Mouse (Mus musculus): ENCODE results near the gene Stat5b. TPM values are rescaled to one million over a fixed set of nuclear protein-coding genes. Genes with fewer than 3 reads are reported as not detected.

Gene Stat5b
- polyA plus RNA-seq, 1 experiment: 44.7 TPM

DNA sequence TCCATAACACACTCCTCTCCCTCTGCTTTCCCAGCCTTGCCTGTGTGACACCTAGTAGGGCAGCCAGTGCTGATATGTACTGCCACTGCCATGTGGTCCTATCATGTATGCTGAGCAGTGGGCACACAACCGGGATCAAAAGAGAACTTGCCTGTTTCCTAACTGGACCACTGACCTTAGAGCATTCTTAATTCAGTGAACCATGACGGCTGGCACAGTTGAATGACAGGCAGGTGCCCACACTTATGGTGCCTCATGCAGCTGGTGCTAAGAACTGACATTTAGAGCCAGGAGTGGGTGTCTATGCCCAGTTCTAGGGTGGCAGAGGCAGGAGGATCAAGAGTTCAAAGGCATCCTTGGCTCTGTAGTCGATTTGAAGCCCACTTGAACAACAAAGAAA, 25.2 kb upstream of the Stat5b start:
- TF ChIP-seq POLR2A (IDR thresholded peaks at IDR 0.05; ENCODE audit: borderline replicate concordance, extremely low read depth, low read depth, low read length) (no peak), CTCF (IDR thresholded peaks at IDR 0.05; ENCODE audit: insufficient read depth, low read length) (no peak)
- no peak overlapping the region for H3K4me3 ChIP-seq (replicated peaks; ENCODE audit: extremely low read depth, low read depth, low read length)
- no peaks in the 10 kb centered on the region for H3K4me1 ChIP-seq (ENCODE audit: control insufficient read depth, insufficient read depth, low read length)
- 75% methylated on average over 3 of the region's 3 CpGs for WGBS
- DNase-seq: no peak

GRCm38 (mm10) chr11:100870968-100871350, 20.4 kb upstream of the Stat5b start:
- no peak for DNase-seq

DNA sequence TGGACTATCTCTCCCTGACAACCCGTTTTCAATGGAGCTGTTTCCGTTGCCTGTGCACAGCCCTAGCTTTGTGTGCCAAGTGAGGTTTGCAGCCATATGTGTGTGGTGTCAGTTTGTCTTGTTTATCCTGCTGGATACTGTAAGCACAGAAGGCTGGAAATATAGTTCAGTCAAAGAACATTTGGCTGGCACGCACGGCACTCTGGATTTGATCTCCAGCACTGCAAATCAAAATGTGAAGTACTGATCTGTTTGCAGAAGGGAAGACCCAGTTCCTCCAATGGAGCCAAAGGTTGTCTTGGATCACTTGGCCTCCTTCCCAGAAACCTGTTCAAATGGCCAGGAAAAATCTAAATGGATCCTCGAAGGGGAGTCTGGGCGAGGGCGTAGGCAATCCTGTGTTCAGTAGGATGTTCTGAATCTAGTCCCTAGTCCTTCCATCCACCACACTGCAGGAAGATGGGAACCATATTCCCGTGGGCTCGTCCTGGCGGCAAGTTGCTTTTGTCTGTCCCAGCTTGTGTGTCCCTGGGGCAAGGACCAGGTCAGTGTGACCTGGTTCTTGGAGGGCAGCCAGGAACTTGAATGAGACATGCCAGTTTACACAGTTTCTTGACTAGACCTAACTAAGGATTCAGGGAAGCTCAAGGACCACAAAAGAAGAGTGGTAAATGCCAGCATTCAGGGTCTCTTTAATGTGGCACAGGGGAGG, 19.9 kb upstream of the Stat5b start:
- DNase-seq: no peak
- TF ChIP-seq POLR2A (IDR thresholded peaks at IDR 0.05; ENCODE audit: borderline replicate concordance, extremely low read depth, low read depth, low read length): no peak
- no peak for TF ChIP-seq CTCF (IDR thresholded peaks at IDR 0.05; ENCODE audit: insufficient read depth, low read length)
- no peak overlapping the region for H3K4me3 ChIP-seq (replicated peaks; ENCODE audit: extremely low read depth, low read depth, low read length)
- WGBS: 54% methylated on average over 10 of the region's 10 CpGs
- no peaks in the 10 kb centered on the region for H3K4me1 ChIP-seq (ENCODE audit: control insufficient read depth, insufficient read depth, low read length)

More at GRCm38 (mm10) chr11:100870968-100871350, 20.4 kb upstream of the Stat5b start:
- Histone ChIP-seq H3K4me3 (replicated peaks; ENCODE audit: extremely low read depth, low read depth, low read length) (no peak overlapping the region), H3K4me1 (ENCODE audit: control insufficient read depth, insufficient read depth, low read length) (no peaks in the 10 kb centered on the region)
- TF ChIP-seq CTCF (IDR thresholded peaks at IDR 0.05; ENCODE audit: insufficient read depth, low read length): no peak
- TF ChIP-seq POLR2A (IDR thresholded peaks at IDR 0.05; ENCODE audit: borderline replicate concordance, extremely low read depth, low read depth, low read length): no peak
- 57% methylated on average over 8 of the region's 8 CpGs for WGBS

GRCm38 (mm10) chr11:100865618-100866017, 15.1 kb upstream of the Stat5b start:
- H3K4me3 ChIP-seq (replicated peaks; ENCODE audit: extremely low read depth, low read depth, low read length): no peak overlapping the region
- WGBS: 72% methylated on average over 7 of the region's 7 CpGs
- TF ChIP-seq POLR2A (IDR thresholded peaks at IDR 0.05; ENCODE audit: borderline replicate concordance, extremely low read depth, low read depth, low read length) (no peak), CTCF (IDR thresholded peaks at IDR 0.05; ENCODE audit: insufficient read depth, low read length) (no peak)
- DNase-seq: no peak
- H3K4me1 ChIP-seq (ENCODE audit: control insufficient read depth, insufficient read depth, low read length): peaks cover 2% of the 10 kb centered on the region; the same call in 1 of the 2 replicates

DNA sequence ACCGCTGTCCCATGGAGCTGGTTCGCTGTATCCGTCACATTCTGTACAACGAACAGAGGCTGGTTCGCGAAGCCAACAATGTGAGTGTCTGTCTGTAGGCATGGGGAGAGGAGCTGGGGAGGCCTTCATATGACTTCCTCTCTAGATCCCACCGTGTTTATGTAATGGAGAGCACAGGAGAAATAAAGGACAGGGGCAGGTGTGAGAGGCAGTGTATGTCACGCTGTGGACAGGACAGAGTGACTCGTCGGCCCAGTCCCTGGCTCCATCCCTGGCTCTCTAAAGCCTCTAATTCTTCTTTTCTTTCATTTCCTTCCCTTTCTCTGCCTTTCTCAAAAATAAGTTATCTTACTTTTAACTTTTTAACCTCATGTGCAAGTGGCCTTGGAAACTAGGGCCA, 12.6 kb upstream of the Stat5b start:
- TF ChIP-seq CTCF (IDR thresholded peaks at IDR 0.05; ENCODE audit: insufficient read depth, low read length) (no peak), POLR2A (IDR thresholded peaks at IDR 0.05; ENCODE audit: borderline replicate concordance, extremely low read depth, low read depth, low read length) (no peak)
- 85% methylated on average over 10 of the region's 10 CpGs for WGBS
- Histone ChIP-seq H3K4me1 (ENCODE audit: control insufficient read depth, insufficient read depth, low read length) (peaks cover 5% of the 10 kb centered on the region; the same call in 1 of the 2 replicates), H3K4me3 (replicated peaks; ENCODE audit: extremely low read depth, low read depth, low read length) (no peak overlapping the region)
- DNase-seq: no peak

DNA sequence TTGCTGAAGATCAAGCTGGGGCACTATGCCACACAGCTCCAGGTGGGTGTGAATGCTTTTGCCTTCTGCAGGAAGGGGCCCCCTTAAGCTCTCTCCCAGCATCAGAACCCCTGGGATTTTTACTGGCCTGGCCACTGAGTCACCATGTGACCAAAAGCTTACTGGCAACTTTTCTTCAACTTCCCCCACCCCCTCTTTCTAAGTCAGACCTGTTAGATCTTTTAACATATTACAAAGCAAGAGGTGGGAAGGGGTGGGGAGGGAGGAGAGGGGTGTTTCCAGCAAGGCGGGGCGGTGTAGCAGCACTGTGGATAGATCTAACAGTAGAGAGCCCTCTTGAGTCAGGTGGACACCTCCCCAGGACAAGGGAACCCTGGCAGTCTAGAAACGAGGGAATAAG, 11.3 kb upstream of the Stat5b start:
- no peak overlapping the region for H3K4me3 ChIP-seq (replicated peaks; ENCODE audit: extremely low read depth, low read depth, low read length)
- H3K4me1 ChIP-seq (ENCODE audit: control insufficient read depth, insufficient read depth, low read length): peaks cover 5% of the 10 kb centered on the region; the same call in 1 of the 2 replicates
- 55% methylated on average over 3 of the region's 3 CpGs for WGBS
- no peak for DNase-seq
- TF ChIP-seq CTCF (IDR thresholded peaks at IDR 0.05; ENCODE audit: insufficient read depth, low read length) (no peak), POLR2A (IDR thresholded peaks at IDR 0.05; ENCODE audit: borderline replicate concordance, extremely low read depth, low read depth, low read length) (no peak)

DNA sequence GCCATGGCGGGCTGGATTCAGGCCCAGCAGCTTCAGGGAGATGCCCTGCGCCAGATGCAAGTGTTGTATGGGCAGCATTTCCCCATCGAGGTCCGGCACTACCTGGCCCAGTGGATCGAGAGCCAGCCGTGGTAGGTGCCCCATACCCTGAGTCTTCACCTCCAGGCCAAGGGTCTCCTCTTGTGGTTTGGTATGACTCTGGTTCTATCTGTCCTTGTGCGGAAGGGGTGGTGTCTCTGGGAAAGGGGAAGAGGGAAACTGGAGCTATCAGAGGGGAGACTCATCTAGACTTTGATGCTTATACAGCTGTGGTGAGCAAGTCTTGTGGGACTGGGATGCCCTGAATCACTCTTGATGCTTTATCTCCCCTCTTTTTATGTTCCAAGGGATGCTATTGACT, 10.8 kb upstream of the Stat5b start:
- H3K4me1 ChIP-seq (ENCODE audit: control insufficient read depth, insufficient read depth, low read length): peaks cover 5% of the 10 kb centered on the region; the same call in 1 of the 2 replicates
- 87% methylated on average over 7 of the region's 7 CpGs for WGBS
- TF ChIP-seq CTCF (IDR thresholded peaks at IDR 0.05; ENCODE audit: insufficient read depth, low read length): no peak
- no peak for TF ChIP-seq POLR2A (IDR thresholded peaks at IDR 0.05; ENCODE audit: borderline replicate concordance, extremely low read depth, low read depth, low read length)
- H3K4me3 ChIP-seq (replicated peaks; ENCODE audit: extremely low read depth, low read depth, low read length): no peak overlapping the region
- DNase-seq: no peak

- TF ChIP-seq CTCF (IDR thresholded peaks at IDR 0.05; ENCODE audit: insufficient read depth, low read length): no peak
- peak; percentile 45; the same call in 1 of the 2 replicates for TF ChIP-seq POLR2A (IDR thresholded peaks at IDR 0.05; ENCODE audit: borderline replicate concordance, extremely low read depth, low read depth, low read length)
- peak; percentile 87 for DNase-seq
- Histone ChIP-seq H3K4me3 (replicated peaks; ENCODE audit: extremely low read depth, low read depth, low read length) (peak overlapping the region; percentile 81), H3K4me1 (ENCODE audit: control insufficient read depth, insufficient read depth, low read length) (peaks cover 5% of the 10 kb centered on the region; the same call in 1 of the 2 replicates)
- under 1% methylated on average over 55 of the region's 55 CpGs for WGBS
Measured at GRCm38 (mm10) chr11:100860198-100861048, 9.9 kb upstream of the Stat5b start.

DNA sequence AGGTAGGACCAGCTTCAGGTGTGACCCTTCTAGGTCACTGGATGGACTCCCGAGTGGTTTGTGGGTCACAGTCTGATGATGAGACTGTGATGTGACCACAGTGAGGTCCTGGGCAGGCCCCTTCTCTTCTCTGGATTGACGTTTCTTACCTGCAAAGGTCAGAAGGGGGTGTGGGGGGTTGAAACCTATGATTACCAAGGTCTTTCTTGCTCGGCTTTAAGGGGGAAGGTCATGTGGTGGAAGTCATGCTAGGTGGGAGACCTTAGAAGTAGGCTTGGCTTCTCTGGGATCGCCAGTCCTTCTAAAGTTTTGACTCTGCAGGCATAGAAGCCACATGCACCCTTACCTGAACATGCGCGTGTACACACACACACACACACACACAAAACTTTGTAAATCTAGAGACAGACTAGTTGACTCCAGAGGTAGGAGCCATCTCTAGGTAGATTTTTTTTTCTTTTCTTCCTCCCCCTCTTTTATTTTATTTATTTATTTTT, 9.1 kb upstream of the Stat5b start:
- no peak for DNase-seq
- WGBS: 45% methylated on average over 6 of the region's 6 CpGs
- peak overlapping the region; percentile 13 for H3K4me3 ChIP-seq (replicated peaks; ENCODE audit: extremely low read depth, low read depth, low read length)

More for the DNA sequence above, 9.1 kb upstream of the Stat5b start:
- peaks cover 5% of the 10 kb centered on the region; the same call in 1 of the 2 replicates for H3K4me1 ChIP-seq (ENCODE audit: control insufficient read depth, insufficient read depth, low read length)
- no peak for TF ChIP-seq POLR2A (IDR thresholded peaks at IDR 0.05; ENCODE audit: borderline replicate concordance, extremely low read depth, low read depth, low read length)
- no peak for TF ChIP-seq CTCF (IDR thresholded peaks at IDR 0.05; ENCODE audit: insufficient read depth, low read length)

Measured in lung, adult 2 months (tissue).